Mouse (Mus musculus) embryonic facial prominence, embryonic 14.5 days (tissue): ENCODE results near the gene Rbbp4. TPM values are rescaled to one million over a fixed set of nuclear protein-coding genes. Genes with fewer than 3 reads are reported as not detected.

ENCODE experiments used
- ATAC-seq: fragments of 200-750 bp; cut with Nextera tagmentation; 2 replicates; pipeline ENCODE4 v1.8.0; 2017; ENCODE audit warnings: low read depth, moderate number of reproducible peaks, moderate TSS enrichment
- DNase-seq: peaks from one replicate; pipeline ENCODE4 v3.0.0-alpha.2; 2015; ENCODE audit warnings: low spot score
- H3K27ac ChIP-seq: fragments of 300-500 bp; sonication (generic); replicated peaks from 2 replicates; pipeline ENCODE4 v1.5.1; 2014; ENCODE audit warnings: low read depth, mild to moderate bottlenecking, low read length, moderate library complexity
- H3K27me3 ChIP-seq: fragments of 300-500 bp; sonication (generic); replicated peaks from 2 replicates; pipeline ENCODE4 v1.6.1; 2014; ENCODE audit warnings: low read length; ENCODE audit not compliant: control insufficient read depth, insufficient read depth
- H3K36me3 ChIP-seq: fragments of 300-500 bp; sonication (generic); 2 replicates; pipeline ENCODE4 v1.6.1; 2014; ENCODE audit warnings: low read length, mixed read lengths; ENCODE audit not compliant: control insufficient read depth, insufficient read depth
- H3K4me1 ChIP-seq: fragments of 300-500 bp; sonication (generic); 2 replicates; pipeline ENCODE4 v1.6.1; 2014; ENCODE audit warnings: antibody characterized with exemption, low read length; ENCODE audit not compliant: control insufficient read depth, insufficient read depth
- H3K4me2 ChIP-seq: fragments of 300-500 bp; sonication (generic); 2 replicates; pipeline ENCODE4 v1.6.1; 2014; ENCODE audit warnings: low read depth, mild to moderate bottlenecking, low read length, moderate library complexity, mixed read lengths
- H3K4me3 ChIP-seq: fragments of 300-500 bp; sonication (generic); 2 replicates; pipeline ENCODE4 v1.5.1; 2014; ENCODE audit warnings: low read depth, mild to moderate bottlenecking, low read length
- H3K9ac ChIP-seq: fragments of 300-500 bp; sonication (generic); 2 replicates; pipeline ENCODE4 v1.6.1; 2014; ENCODE audit warnings: low read depth, mild to moderate bottlenecking, low read length, moderate library complexity, mixed read lengths
- H3K9me3 ChIP-seq: fragments of 300-500 bp; sonication (generic); 2 replicates; pipeline ENCODE4 v1.6.1; 2016; ENCODE audit warnings: low read length; ENCODE audit not compliant: control insufficient read depth
- WGBS: fragments of 180-500 bp; shearing (Covaris S2); extraction: QIAGEN DNeasy Blood & Tissue Kit; methylation state at CpG from one replicate; pipeline ENCODE4 v1.1.7; 2014; 5-methylcytosine and 5-hydroxymethylcytosine counted together
- microRNA-seq: library from miRNA; unstranded; fragments of <30 nt; microRNA quantifications from one replicate; pipeline ENCODE4, GENCODE M21; 2016; ENCODE audit warnings: borderline number of aligned reads
- polyA plus RNA-seq: library from polyadenylated mRNA; unstranded; fragments of >200 nt; fragmentation: Nextera tagmentation; extraction: Ambion mirVana; gene quantifications from 2 replicates; pipeline ENCODE4 v1.2.1, GENCODE M21; 2014

The Rbbp4 gene
- polyA plus RNA-seq, 1 experiment from 2014 or later = 304 TPM

- no peak overlapping the region for H3K27ac ChIP-seq
- no peak for DNase-seq
Observed at GRCm38 (mm10) chr4:129266821-129267220, 68.3 kb downstream of the Rbbp4 start.

GRCm38 (mm10) chr4:129266191-129266590 is 69.0 kb downstream of the Rbbp4 start:
- DNase-seq (no peak), ATAC-seq (no peak)
- no peak overlapping the region for H3K4me3 ChIP-seq
- no peak overlapping the region for H3K4me2 ChIP-seq
- H3K4me1 ChIP-seq = 0 out of 2 replicates have a peak, but pooled peaks cover 4% of the 10 kb centered on the region
- H3K36me3 ChIP-seq = no peaks in the 10 kb centered on the region
- 63% methylated on average over 4 of the region's 4 CpGs for WGBS
- H3K27me3 ChIP-seq = no peaks in the 10 kb centered on the region
- no peak overlapping the region for H3K9ac ChIP-seq
- H3K27ac ChIP-seq = no peak overlapping the region
- H3K9me3 ChIP-seq = no peaks in the 10 kb centered on the region

More at GRCm38 (mm10) chr4:129266821-129267220, 68.3 kb downstream of the Rbbp4 start:
- no peaks in the 10 kb centered on the region for H3K27me3 ChIP-seq
- no peak for ATAC-seq
- no peak overlapping the region for H3K4me2 ChIP-seq
- 70% methylated on average over 5 of the region's 5 CpGs for WGBS
- no peak overlapping the region for H3K4me3 ChIP-seq
- H3K9me3 ChIP-seq = no peaks in the 10 kb centered on the region
- H3K36me3 ChIP-seq = no peaks in the 10 kb centered on the region
- H3K9ac ChIP-seq = no peak overlapping the region
- H3K4me1 ChIP-seq = 0 out of 2 replicates have a peak, but pooled peaks cover 4% of the 10 kb centered on the region

- Histone ChIP-seq H3K4me1 (0 out of 2 replicates have a peak, but pooled peaks cover 4% of the 10 kb centered on the region), H3K9me3 (no peaks in the 10 kb centered on the region), H3K9ac (no peak overlapping the region), H3K27me3 (no peaks in the 10 kb centered on the region), H3K4me2 (0 out of 2 replicates have a peak overlapping the region, but pooled peaks have one; percentile 10), H3K36me3 (no peaks in the 10 kb centered on the region), H3K27ac (0 out of 2 replicates have a peak overlapping the region, but pooled peaks have one; percentile 10), H3K4me3 (no peak overlapping the region)
- peak; percentile 83 for ATAC-seq
- WGBS = 26% methylated on average over 19 of the region's 19 CpGs
- DNase-seq = peak; percentile 75
Observed at GRCm38 (mm10) chr4:129263225-129264021, 71.7 kb downstream of the Rbbp4 start.

GRCm38 (mm10) chr4:129261196-129261595 is 74.0 kb downstream of the Rbbp4 start, which contains the start of gene C77080:
TSS of gene C77080 (minus strand) at chr4:129261404.
- no peaks in the 10 kb centered on the region for H3K36me3 ChIP-seq
- H3K4me1 ChIP-seq = peaks cover 10% of the 10 kb centered on the region
- DNase-seq (no peak), ATAC-seq (no peak)
- no peaks in the 10 kb centered on the region for H3K27me3 ChIP-seq
- H3K4me2 ChIP-seq = no peak within 1 kb of the TSS
- H3K4me3 ChIP-seq = no peak within 1 kb of the TSS
- WGBS = 6% methylated on average over 2 of the region's 4 CpGs
- H3K27ac ChIP-seq = no peak within 1 kb of the TSS
- no peak within 1 kb of the TSS for H3K9ac ChIP-seq
- H3K9me3 ChIP-seq = no peaks in the 10 kb centered on the region

- no peak overlapping the region for H3K9ac ChIP-seq
- H3K9me3 ChIP-seq = no peaks in the 10 kb centered on the region
- H3K4me1 ChIP-seq = peaks cover 11% of the 10 kb centered on the region
- no peak overlapping the region for H3K27ac ChIP-seq
- H3K4me3 ChIP-seq = no peak overlapping the region
- H3K4me2 ChIP-seq = no peak overlapping the region
- no peaks in the 10 kb centered on the region for H3K36me3 ChIP-seq
- peak; percentile 15 for ATAC-seq
- WGBS = 10% methylated on average over 6 of the region's 6 CpGs
- H3K27me3 ChIP-seq = no peaks in the 10 kb centered on the region
- DNase-seq = no peak
Observed at GRCm38 (mm10) chr4:129260678-129261077, 74.5 kb downstream of the Rbbp4 start.

- H3K36me3 ChIP-seq = no peaks in the 10 kb centered on the region
- 72% methylated on average over 4 of the region's 4 CpGs for WGBS
- no peak for ATAC-seq
Observed at GRCm38 (mm10) chr4:129259101-129259500, 76.1 kb downstream of the Rbbp4 start.

More at GRCm38 (mm10) chr4:129259101-129259500, 76.1 kb downstream of the Rbbp4 start:
- H3K27ac ChIP-seq = no peak overlapping the region
- H3K4me1 ChIP-seq = peaks cover 11% of the 10 kb centered on the region
- no peaks in the 10 kb centered on the region for H3K27me3 ChIP-seq
- H3K9ac ChIP-seq = no peak overlapping the region
- no peak for DNase-seq
- H3K4me3 ChIP-seq = no peak overlapping the region
- no peaks in the 10 kb centered on the region for H3K9me3 ChIP-seq
- no peak overlapping the region for H3K4me2 ChIP-seq

Small RNA genes within 50 kb of the gene (microRNA-seq; reads per million reads assigned to microRNA genes)
- not detected for gene Gm22994

Other genes with a start within 250 kb of the Rbbp4 start
- 6.9 and 8.4 TPM in 2 replicates for gene Tmem54, start 229.8 kb downstream of the Rbbp4 start, polyA plus RNA-seq
- gene Hpca, start 213.3 kb downstream of the Rbbp4 start, polyA plus RNA-seq = 3.6 and 4.9 TPM in 2 replicates
- 28.4 and 29.1 TPM in 2 replicates for gene Fndc5, start 198.4 kb downstream of the Rbbp4 start, polyA plus RNA-seq
- gene S100pbp, start 145.6 kb downstream of the Rbbp4 start, polyA plus RNA-seq = 12.6 and 15.5 TPM in 2 replicates
- gene Yars, start 145.6 kb downstream of the Rbbp4 start, polyA plus RNA-seq = 74.9 and 78.3 TPM in 2 replicates
- 6.1 and 6.2 TPM in 2 replicates for gene C77080, start 74.0 kb downstream of the Rbbp4 start, polyA plus RNA-seq
- gene Sync, start 47.8 kb downstream of the Rbbp4 start, polyA plus RNA-seq = 7.9 and 11.7 TPM in 2 replicates
- 37.1 and 45.0 TPM in 2 replicates for gene Zbtb8os, start 325 bp upstream of the Rbbp4 start, polyA plus RNA-seq
- gene Zbtb8a, start 42.7 kb upstream of the Rbbp4 start, polyA plus RNA-seq = 4.6 and 4.9 TPM in 2 replicates
- 1.3 TPM in 2 replicates for gene Zbtb8b, start 105.5 kb upstream of the Rbbp4 start, polyA plus RNA-seq
- 27.7 and 29.0 TPM in 2 replicates for gene Bsdc1, start 126.2 kb upstream of the Rbbp4 start, polyA plus RNA-seq
- not detected in 2 replicates for gene Tssk3, start 155.7 kb upstream of the Rbbp4 start, polyA plus RNA-seq
- not detected in 2 replicates for gene Fam229a, start 155.8 kb upstream of the Rbbp4 start, polyA plus RNA-seq
- 488 and 603 TPM in 2 replicates for gene Marcksl1, start 178.2 kb upstream of the Rbbp4 start, polyA plus RNA-seq
- 179 and 200 TPM in 2 replicates for gene Hdac1, start 207.3 kb upstream of the Rbbp4 start, polyA plus RNA-seq
- 4.7 and 6.4 TPM in 2 replicates for gene Lck, start 238.3 kb upstream of the Rbbp4 start, polyA plus RNA-seq
- gene Fam167b, start 243.2 kb upstream of the Rbbp4 start, polyA plus RNA-seq = 6.4 and 6.9 TPM in 2 replicates